Mouse (Mus musculus) gastrocnemius, postnatal 4 days (tissue): ENCODE measurements around the gene Dspp. TPM values are rescaled to one million over a fixed set of nuclear protein-coding genes. Genes with fewer than 3 reads are reported as not detected.

Source experiments
- DNase-seq, 2 experiments: peaks; one replicate each; pipeline ENCODE4 v3.0.0; 2021 to 2022; ENCODE audit warnings: low spot score in 2 of 2, mixed read lengths in 2 of 2
- long read RNA-seq, 2 experiments: library from polyadenylated mRNA; stranded (forward); transcript quantifications; one replicate each; pipeline ENCODE4 v2.0.0; 2021
- total RNA-seq, 2 experiments: library from RNA; stranded (reverse); gene quantifications; 2 replicates each; pipeline ENCODE4 v1.2.3; 2021

Dspp gene
- total RNA-seq, result not detected
- long read RNA-seq, experiment 1, result 0 reads
- long read RNA-seq, experiment 2, result 0 reads

DNA sequence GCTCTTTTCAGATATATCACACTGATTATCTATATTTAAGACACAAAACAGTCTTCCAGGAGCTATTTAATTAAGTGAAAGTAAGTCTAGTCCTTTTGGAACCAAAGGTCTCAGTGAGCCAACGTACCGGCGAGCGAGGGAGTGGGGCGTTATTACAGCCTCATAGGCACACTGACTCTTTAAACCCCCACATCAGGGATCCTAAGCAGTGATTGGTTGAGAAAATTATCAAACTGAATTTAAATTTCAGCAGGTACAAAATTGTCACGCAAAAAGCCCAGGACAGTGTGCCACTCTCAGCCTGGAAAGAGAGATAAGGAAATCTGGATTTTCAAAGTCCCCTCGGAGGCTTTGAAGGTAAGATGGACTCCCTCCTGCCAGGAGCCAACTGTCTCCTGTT lies at the start of gene Dspp:
Gene Dspp, plus strand, starts transcription at position 301 of the 400 bp plus-strand sequence.
- DNase-seq, result no peak

DNA sequence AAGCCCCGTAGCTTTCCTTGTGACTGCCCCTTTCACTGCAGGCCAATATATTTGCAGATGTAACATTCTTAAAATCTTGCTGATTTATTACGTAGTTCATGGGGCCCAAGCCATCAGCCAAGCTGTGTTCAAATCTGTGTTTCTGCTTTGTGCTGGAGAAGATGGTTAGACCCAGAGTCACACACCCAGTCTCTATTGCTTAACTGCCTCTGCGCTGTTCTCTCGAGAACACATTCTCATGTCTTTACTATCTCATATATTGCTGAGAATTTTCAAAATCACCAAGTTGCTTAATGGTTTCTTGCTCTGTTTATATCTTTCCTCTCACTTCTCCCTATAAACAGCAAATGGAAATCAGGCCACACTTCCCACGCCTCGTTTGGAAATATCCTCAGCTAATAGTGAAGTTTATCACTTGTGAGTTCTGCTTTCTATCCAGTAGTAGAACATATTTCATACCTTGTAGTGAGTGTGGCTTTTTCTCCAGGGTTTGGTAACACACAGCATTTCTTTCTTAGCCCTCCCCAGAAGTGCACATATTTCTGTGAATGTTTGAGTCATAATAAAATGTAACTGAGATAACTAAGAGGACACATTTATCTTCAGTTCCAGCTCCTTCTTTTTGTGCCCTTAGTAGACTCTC lies 46.4 kb upstream of the Dspp start:
- no peak for DNase-seq

DNA sequence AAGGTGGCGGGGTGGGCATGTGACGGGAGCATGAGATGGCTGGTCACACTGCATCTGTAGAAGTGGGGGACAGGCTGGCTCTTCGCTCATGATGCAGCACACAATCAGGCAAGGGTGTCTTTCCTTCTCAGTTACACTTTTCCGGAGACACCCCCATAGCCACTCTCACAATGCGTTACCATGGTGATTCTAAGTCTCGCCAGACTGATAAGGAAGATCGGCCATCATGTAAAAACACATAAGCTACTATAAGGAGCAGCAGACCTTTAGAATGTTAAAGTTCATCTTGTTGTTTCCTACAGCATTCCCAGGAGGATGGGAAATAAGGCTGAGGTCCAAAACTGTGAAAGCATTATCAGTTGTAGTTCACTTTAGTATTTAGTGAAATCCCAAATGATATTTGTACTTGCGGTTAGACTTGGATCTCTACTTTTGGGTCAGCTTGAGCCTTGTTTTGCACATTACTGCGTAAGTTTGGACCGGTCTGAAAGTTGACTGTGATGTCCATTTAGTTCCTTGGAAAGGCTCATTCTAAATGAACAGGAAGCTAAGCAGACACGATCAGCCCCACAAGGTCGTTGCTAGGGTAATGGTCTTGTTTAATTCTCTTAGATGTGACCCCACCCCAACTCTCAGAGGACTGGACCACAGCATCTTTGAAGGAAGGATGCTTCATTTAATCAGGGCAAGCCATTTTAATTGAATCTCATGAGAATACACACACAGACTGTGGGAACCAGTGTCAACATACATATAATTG lies 43.8 kb upstream of the Dspp start:
- DNase-seq, result no peak

DNA sequence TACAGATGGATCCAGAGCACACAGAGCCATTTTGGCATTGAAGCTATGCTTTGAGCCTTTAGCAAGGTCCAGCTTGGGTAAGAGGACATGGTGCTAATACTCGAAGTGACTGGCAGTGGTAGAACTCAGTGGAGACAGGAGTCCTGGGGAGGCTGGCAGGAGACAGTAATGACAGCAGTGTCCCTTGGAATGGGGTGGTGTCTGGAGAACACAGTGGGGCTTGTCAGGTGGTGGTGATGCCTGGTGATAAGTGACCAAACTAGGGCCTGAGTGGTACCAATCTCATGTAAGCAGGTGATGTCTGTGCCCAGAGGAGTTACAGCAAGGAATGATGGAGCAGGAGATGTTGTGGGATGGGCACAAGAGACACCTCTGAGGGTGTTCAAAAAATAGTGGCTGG lies 43.2 kb upstream of the Dspp start:
- DNase-seq, result no peak

DNA sequence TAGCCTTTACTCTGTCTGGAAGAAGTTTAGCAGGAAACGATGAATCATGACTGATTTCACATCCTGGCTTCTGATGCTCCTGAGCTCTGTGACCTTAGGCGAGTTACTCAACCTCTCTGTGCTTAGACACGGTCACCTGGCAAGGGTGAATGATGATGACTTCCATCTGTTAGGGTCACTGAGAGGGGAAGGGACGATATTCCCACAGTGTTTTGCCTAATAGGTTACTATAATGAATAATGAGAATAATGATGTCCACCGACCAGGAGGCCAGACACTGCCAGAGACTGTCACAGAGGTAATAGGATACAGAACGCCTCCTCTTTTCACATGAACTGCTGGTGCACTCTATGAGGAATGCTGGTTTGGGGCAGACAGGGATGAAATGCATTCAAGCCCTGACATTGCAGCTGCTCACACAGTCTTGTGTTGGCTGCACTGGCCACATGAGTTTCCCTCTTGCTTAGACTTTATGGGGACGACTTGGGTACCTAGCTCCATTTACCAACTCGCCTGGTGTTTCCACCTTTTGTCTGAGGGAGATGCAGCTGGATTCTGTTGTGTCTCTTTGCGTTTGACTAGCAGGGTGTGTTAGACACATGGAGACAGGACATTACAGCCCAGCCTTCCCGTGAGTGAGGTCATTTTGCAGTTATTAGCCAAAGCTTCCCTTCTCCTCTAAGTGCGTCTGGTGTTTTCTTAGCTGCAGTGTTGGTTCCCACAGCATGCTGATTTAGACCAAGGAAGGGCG lies 42.1 kb upstream of the Dspp start:
- DNase-seq, result peak in 1 of 2 experiments; percentile 31

DNA sequence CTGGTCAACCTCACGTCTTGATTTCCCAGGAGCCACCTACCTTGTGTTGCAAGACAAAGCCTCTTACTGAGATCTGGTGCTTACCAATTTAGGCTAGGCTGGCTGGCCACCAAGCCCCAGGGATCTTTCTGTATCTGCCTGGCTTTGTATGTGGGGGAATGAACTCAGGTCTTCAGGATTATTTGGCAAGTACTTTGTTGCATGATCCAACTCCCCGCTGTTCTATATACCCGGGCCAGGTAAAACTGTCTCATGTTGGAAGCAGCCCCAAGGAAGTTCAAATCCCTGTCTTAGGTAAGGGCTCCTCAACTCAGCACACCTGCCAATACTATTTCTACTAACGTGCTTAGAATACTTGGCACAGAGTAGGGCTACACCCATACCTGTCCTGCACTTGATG lies 39.6 kb upstream of the Dspp start:
- DNase-seq, result no peak

DNA sequence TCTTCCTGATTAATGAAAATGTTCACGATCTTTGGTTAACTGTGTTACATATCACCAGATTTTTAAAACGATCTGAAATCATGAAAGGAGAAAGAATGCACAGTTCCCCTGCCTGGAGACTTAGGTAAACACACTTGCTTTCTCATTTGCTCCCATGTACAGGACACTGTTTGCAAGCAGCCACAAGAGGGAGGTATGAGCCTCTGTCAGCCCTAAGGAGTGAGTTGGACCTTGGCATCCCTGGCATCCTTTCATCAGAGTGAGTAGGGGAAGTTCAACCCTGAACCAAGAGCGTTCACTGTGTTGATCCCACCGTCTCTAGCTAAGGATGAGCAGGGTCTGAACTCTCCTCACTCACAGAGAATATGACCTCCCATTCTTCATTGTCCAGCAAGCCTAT lies 39.0 kb upstream of the Dspp start:
- DNase-seq, result no peak

DNA sequence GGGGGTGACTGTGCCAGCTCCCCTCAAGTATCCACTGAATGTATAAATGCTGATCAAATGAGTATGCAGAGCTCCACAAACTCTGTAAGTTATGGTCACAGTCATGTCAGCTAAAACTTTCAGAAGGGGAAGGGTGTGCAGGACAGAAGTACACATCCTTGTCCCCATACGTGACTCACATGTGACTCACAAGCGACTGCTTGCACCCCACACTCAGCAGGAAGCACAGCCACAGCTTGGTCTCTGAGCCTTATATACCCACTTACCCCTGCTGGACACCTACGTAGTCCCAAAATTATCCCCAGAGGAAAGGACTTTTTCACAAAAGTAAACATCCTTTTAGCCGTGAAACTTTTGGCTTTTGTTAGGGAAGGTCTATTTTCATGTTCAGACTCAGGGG lies 36.8 kb upstream of the Dspp start:
- no peak for DNase-seq

DNA sequence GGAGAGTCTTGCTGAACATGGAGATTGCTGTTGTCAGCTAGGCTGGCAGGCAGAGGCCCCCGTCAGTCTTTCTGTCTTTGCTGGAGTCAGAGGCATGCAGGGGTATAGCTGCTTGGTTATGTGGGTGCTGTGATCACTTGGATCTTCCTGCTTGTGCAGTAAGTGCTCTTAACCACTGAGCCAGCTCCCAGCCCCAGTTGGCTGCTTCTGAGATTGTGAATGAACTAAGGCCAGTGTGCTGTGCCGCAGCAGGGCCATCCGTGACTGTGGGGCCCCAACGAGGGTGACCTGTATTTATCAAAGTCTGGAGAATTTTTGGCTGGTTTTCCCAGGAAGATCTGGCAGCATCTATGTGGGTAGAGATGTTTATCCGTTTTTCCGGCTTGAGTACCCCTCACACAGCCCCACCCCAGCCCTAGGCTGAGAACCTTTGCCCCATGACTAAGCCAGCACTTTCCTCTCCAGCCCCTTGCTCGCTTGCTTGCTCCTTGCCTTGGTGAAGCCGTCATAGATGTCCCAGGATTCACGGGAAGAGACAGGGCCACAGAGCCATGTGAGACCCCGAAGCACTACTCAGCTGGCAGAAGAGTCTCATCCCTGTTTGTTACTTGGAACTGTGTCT lies 32.5 kb upstream of the Dspp start:
- no peak for DNase-seq

DNA sequence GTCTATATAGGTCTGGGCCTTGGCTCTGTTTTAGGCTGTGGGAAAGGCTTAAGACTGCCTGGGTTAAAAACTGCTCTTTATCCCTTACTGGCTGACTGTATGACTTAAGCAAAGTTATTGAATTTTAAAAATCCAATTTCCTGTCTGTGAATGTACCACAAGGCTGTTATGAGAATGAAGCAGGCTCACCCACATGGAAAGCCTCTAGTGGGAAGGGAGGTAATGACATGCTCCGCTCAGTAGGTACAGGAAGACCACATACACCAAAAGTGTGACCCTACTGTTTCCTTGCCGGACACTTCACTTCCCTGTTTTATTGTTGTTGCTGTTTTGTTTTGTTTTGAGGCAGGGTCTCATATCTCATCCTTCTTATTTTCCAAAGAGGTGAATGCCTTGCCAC lies 29.4 kb upstream of the Dspp start:
- no peak for DNase-seq

DNA sequence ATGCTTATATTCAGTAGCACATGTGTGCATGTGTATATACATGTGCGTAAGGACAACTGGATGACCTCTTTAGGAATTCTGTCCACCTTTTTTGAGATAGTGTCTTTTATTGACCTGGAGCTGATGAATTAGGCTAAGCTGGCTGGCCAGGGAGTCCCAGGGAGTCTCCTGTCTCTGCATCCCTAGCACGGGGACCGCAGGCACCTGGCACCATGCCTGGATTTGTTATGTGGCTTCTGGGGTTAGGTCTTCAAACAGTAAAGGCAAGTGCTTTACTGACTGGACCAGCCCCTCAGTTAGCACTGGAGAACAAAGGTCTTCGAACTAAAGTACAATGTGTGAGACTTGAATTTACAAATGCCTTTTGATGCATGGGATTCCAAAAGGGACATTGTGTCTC lies 26.5 kb upstream of the Dspp start:
- no peak for DNase-seq

DNA sequence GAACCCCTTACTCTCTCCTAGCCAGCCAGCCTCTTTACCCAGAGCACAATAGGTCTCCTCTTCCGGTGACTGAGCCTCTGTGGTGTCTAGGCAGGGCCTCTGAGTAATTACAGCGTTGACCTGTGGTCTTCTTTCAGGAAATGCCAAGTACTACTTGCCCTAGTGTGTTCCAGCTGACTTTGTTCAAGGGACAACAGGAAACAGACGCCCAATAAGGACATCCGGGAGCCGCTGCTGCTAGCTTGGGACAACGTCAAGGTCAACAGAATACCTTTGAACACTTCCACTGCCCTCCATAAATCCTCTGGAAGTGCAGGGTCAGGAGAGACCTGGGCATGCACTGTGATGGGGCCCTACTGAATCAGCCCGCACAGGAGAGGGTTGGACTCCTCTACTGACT lies 21.2 kb upstream of the Dspp start:
- DNase-seq, result no peak

DNA sequence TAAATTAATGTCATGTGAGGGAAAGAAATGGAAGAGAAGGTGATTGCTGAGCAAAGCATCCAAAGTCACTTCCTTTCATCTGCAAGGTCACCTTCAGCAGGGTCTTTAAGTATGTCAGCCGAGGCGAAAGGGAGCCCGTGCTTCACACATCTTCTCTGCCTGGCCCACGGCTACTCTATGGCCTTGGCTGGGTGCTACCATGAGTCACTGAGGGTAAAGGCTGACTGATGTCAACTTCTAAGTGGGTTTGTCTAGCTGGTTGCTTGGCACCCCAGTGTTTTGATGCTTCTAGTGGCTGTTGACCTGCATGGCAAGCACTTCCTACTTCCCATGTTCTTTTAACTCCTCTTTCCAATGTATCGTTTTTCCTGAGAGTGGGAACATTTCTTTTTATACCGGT lies 20.3 kb upstream of the Dspp start:
- no peak for DNase-seq

DNA sequence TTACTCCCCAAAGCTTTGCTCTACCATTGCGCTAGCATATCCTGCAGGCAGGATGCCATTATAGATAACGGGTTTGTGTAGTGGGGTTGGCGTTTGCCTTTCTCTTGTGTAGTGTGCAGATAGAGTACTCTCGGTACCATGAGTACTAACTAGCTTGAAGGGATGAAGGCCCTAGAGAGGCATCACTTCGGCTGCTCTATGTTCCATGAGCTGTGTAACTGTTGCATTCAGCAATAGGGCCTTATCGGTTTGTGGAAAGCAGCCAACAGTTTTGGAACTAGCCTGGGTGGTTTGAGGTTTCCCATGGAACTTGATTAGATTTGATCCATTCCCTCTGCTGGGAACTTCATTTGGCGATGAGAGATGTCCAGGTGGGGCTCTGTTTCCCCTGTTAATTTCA lies 12.8 kb upstream of the Dspp start:
- DNase-seq, result no peak

DNA sequence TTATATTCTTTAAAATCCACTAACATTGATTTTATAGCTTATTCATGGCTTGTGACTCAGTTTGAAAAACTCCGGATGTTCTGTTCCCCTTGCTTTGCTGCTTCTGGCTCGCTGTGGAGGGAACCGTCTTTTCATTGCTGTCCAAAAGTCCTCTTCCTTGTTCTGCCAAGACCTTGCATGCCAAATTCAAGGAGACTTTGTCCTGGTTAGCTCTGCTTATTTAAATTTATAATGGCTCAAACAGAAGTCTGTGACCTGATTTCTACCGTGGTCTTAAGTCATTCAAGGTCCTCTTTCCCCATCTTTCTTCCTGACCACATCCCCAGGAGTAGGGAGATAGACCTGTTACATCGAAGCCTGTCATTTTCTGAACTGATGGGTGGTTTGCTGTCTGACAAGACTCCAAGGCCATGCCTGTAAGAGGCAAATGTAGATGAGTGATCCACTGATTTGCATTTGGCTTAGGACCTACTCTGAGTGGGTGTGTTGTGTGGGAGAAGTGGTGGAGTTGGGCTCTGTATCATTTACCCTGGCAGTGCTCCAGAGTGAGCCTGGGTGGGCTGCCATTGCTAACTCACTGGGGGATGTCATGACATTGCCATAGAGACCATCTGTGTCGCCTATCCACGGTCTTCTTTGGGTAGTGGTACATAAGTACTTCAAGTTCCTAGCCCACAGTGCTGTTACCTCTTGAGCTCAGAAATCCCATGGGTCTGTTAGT lies 12.0 kb upstream of the Dspp start:
- DNase-seq, result no peak

DNA sequence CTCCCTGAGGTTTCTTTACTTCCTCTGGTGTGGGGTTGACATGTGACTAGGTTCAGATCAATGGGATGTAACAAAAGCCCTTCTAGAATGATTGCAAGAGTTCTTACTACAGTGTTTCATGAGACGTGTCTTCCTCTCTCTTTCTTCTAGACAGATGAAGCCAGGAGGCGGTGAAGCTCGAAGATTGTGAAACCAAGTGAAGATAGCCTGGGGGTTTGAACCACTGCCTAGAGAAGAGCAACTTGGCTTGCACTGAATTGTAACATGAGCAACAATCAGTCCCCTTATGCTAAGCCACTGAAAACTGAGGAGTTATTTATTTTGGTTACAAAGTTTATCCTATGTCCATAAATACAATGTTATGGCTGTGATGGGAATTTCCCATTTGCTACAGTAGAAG lies 9.9 kb upstream of the Dspp start:
- no peak for DNase-seq

DNA sequence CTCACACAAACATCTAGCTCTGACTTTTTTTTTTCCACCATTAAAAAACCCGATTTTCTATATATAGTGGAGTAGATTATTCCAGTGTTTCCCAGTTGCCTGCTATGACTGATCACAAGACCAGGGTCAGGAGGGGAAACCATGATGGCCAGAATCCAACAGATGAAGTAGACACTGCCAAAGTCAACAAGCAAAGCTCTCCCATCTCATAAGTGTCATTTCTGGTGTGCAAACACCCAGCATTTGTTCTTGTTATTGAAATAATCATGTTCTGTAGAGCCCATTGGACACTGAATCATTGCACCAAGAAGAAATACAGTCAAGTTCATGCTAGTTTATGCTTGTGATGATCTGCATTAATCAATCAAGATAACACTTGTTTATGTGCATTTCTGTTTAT lies 9.1 kb upstream of the Dspp start:
- DNase-seq, result no peak

DNA sequence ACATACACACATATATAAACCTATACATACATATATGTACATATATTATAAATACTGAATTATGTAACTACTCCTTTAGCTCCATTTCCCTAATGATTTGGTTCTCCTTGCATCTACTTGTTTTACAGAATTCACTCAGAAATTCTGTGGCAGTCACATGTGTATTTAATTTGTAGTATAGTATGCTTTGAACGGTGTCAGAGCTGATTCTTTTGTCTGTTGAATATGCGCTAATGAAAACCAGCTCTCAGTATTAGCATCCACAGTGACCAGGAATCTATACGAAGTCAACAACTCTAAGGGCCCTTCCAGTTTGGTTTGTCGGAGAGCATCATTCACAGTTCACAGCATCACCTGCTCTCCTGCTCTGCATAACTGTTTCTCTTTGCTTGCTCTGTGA lies 7.0 kb upstream of the Dspp start:
- no peak for DNase-seq

DNA sequence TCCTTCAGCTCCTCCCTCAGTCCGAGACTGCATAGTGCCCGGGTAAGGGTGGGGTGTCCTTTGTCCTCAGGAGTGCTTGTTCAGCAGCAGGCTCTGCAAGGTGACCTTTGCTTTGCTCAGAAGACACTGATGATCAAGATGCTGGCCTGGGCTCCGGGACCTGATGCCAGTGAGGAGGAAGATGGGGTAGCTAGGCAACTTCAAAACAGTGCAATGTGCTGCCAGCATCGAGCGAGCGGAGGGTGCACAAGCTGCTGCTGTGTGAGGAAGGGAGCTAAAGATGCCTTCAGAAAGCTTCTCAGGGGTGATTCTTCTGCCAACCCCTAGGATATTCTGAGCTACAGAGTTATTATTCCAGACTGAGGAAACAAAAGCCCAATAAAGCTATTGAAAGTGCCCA lies 2.6 kb downstream of the Dspp start:
- no peak for DNase-seq

DNA sequence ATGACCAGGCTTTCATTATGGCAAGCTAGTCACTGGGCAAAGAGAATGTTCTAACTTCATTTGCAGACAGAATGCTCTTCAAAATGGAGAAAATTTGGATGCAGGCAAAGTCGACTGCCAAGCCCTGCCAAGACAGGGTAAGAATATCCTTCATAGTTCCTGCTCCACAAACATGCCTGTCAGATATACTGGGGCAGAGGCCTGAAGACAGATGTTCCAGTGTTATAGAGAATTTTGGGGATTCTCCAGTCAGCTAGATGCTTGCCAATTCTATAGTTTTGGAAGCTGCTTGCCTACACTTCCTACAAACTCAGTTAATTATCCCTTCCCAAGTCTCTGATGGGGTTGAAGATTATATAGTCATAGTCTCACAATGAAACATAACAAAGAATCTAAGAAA lies 13.2 kb downstream of the Dspp start:
- no peak for DNase-seq

DNA sequence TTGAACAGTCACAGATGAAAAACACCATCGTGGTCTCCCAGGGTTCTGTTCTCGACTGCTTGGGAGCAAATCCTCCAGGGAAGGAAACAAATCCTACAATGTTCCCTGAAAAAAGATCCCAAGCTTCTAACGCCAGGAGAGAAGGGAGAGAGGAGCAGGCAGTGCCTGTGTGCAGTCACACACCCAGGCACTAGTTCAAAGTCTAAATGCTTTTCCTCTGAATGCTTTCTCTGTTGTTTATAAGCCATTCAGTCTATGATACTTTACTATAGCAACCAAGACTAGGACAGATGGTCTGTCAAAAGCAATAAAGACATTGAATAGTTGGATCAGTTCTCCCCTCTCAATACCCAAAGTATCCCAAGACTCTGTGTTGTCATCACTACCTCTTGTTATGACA lies 16.8 kb downstream of the Dspp start:
- no peak for DNase-seq
